Mouse (Mus musculus) 3134 (cell line): Measurements from ENCODE around the gene Skp1a.
"Not testable (repeated sequence)": the region's sequence is repeated elsewhere in the genome, so short reads cannot be mapped to it uniquely, and the experiment has no call there.

Experiments used
- DNase-seq: peaks from one replicate; pipeline ENCODE4 v3.0.0-alpha.2; 2011; ENCODE audit warnings: low spot score; ENCODE audit not compliant: insufficient read length; ENCODE audit errors: extremely low read depth

Gene Skp1a

GRCm38 (mm10) chr11:52231606-52232541, at the start of gene Skp1a:
Gene Skp1a (plus strand): TSS chr11:52231995.
- peak; percentile 93 for DNase-seq

- DNase-seq, result not testable (repeated sequence)
These were observed 35.2 kb upstream of the Skp1a start for GRCm38 (mm10) chr11:52196496-52197023.

- DNase-seq, result no peak
These were observed 17.9 kb upstream of the Skp1a start, which contains the start of gene Olfr1371 for GRCm38 (mm10) chr11:52213887-52214286. Gene Olfr1371 (minus strand): TSS chr11:52213987.

GRCm38 (mm10) chr11:52220282-52220681, 11.5 kb upstream of the Skp1a start:
- no peak for DNase-seq

- DNase-seq, result not testable (repeated sequence)
These were observed 9.9 kb upstream of the Skp1a start for GRCm38 (mm10) chr11:52221921-52222320.

GRCm38 (mm10) chr11:52222891-52223290, 8.9 kb upstream of the Skp1a start:
- DNase-seq, result peak; percentile 34

GRCm38 (mm10) chr11:52223968-52224682, 7.7 kb upstream of the Skp1a start:
- DNase-seq, result no peak

GRCm38 (mm10) chr11:52225986-52226599, 5.7 kb upstream of the Skp1a start:
- no peak for DNase-seq

GRCm38 (mm10) chr11:52227053-52227452, 4.7 kb upstream of the Skp1a start:
- no peak for DNase-seq

GRCm38 (mm10) chr11:52227466-52228226, 4.1 kb upstream of the Skp1a start:
- DNase-seq, result no peak

GRCm38 (mm10) chr11:52228722-52229448, 2.9 kb upstream of the Skp1a start:
- no peak for DNase-seq

GRCm38 (mm10) chr11:52230694-52231093, 1.1 kb upstream of the Skp1a start:
- no peak for DNase-seq

GRCm38 (mm10) chr11:52233043-52233653, 1.4 kb downstream of the Skp1a start:
- no peak for DNase-seq

GRCm38 (mm10) chr11:52233906-52234305, 2.1 kb downstream of the Skp1a start:
- DNase-seq, result no peak

GRCm38 (mm10) chr11:52234509-52234908, 2.7 kb downstream of the Skp1a start:
- no peak for DNase-seq

GRCm38 (mm10) chr11:52240898-52241542, 9.2 kb downstream of the Skp1a start:
- DNase-seq, result no peak

GRCm38 (mm10) chr11:52249452-52249851, 17.7 kb downstream of the Skp1a start:
- DNase-seq, result no peak

GRCm38 (mm10) chr11:52251770-52252169, 20.0 kb downstream of the Skp1a start:
- DNase-seq, result no peak

GRCm38 (mm10) chr11:52252692-52253091, 20.9 kb downstream of the Skp1a start:
- no peak for DNase-seq
